Mouse (Mus musculus): ENCODE data around the gene Erbin. TPM values are rescaled to one million over a fixed set of nuclear protein-coding genes. Genes with fewer than 3 reads are reported as not detected.

The Erbin gene
- 23.7 and 31.1 TPM in 2 replicates for polyA plus RNA-seq (2012; rRNA removed)

- TF ChIP-seq POLR2A (IDR thresholded peaks at IDR 0.05; ENCODE audit: borderline replicate concordance, extremely low read depth, insufficient read depth, insufficient read length, poor library complexity, severe bottlenecking): 0 out of 2 replicates have a peak, but pooled peaks have one; percentile 13
- no peak for TF ChIP-seq CTCF (IDR thresholded peaks at IDR 0.05; ENCODE audit: borderline replicate concordance, extremely low read depth, insufficient read depth, insufficient read length)
- DNase-seq (ENCODE audit: low read depth): peak; percentile 75
Measured at GRCm38 (mm10) chr13:103920261-103920932, at the start of gene Erbin. Erbin (minus strand) TSS chr13:103920514.

GRCm38 (mm10) chr13:103969912-103970311 is 49.6 kb upstream of the Erbin start:
- peak; percentile 61 for DNase-seq (ENCODE audit: low read depth)
- no peak for TF ChIP-seq POLR2A (IDR thresholded peaks at IDR 0.05; ENCODE audit: borderline replicate concordance, extremely low read depth, insufficient read depth, insufficient read length, poor library complexity, severe bottlenecking)
- no peak for TF ChIP-seq CTCF (IDR thresholded peaks at IDR 0.05; ENCODE audit: borderline replicate concordance, extremely low read depth, insufficient read depth, insufficient read length)

GRCm38 (mm10) chr13:103967987-103968386 is 47.7 kb upstream of the Erbin start:
- no peak for TF ChIP-seq POLR2A (IDR thresholded peaks at IDR 0.05; ENCODE audit: borderline replicate concordance, extremely low read depth, insufficient read depth, insufficient read length, poor library complexity, severe bottlenecking)
- TF ChIP-seq CTCF (IDR thresholded peaks at IDR 0.05; ENCODE audit: borderline replicate concordance, extremely low read depth, insufficient read depth, insufficient read length): no peak
- no peak for DNase-seq (ENCODE audit: low read depth)

- TF ChIP-seq CTCF (IDR thresholded peaks at IDR 0.05; ENCODE audit: borderline replicate concordance, extremely low read depth, insufficient read depth, insufficient read length) (no peak), POLR2A (IDR thresholded peaks at IDR 0.05; ENCODE audit: borderline replicate concordance, extremely low read depth, insufficient read depth, insufficient read length, poor library complexity, severe bottlenecking) (no peak)
- DNase-seq (ENCODE audit: low read depth): peak; percentile 32
Measured at GRCm38 (mm10) chr13:103966696-103967215, 46.4 kb upstream of the Erbin start.

- no peak for TF ChIP-seq CTCF (IDR thresholded peaks at IDR 0.05; ENCODE audit: borderline replicate concordance, extremely low read depth, insufficient read depth, insufficient read length)
- no peak for TF ChIP-seq POLR2A (IDR thresholded peaks at IDR 0.05; ENCODE audit: borderline replicate concordance, extremely low read depth, insufficient read depth, insufficient read length, poor library complexity, severe bottlenecking)
- DNase-seq (ENCODE audit: low read depth): no peak
Measured at GRCm38 (mm10) chr13:103965187-103965586, 44.9 kb upstream of the Erbin start.

GRCm38 (mm10) chr13:103963094-103963493 is 42.8 kb upstream of the Erbin start:
- DNase-seq (ENCODE audit: low read depth): no peak
- no peak for TF ChIP-seq CTCF (IDR thresholded peaks at IDR 0.05; ENCODE audit: borderline replicate concordance, extremely low read depth, insufficient read depth, insufficient read length)
- no peak for TF ChIP-seq POLR2A (IDR thresholded peaks at IDR 0.05; ENCODE audit: borderline replicate concordance, extremely low read depth, insufficient read depth, insufficient read length, poor library complexity, severe bottlenecking)

GRCm38 (mm10) chr13:103959841-103960240 is 39.5 kb upstream of the Erbin start:
- TF ChIP-seq CTCF (IDR thresholded peaks at IDR 0.05; ENCODE audit: borderline replicate concordance, extremely low read depth, insufficient read depth, insufficient read length) (no peak), POLR2A (IDR thresholded peaks at IDR 0.05; ENCODE audit: borderline replicate concordance, extremely low read depth, insufficient read depth, insufficient read length, poor library complexity, severe bottlenecking) (no peak)
- DNase-seq (ENCODE audit: low read depth): peak; percentile 20

GRCm38 (mm10) chr13:103958607-103959123 is 38.4 kb upstream of the Erbin start:
- TF ChIP-seq CTCF (IDR thresholded peaks at IDR 0.05; ENCODE audit: borderline replicate concordance, extremely low read depth, insufficient read depth, insufficient read length): no peak
- peak; percentile 33 for DNase-seq (ENCODE audit: low read depth)

- DNase-seq (ENCODE audit: low read depth): no peak
- no peak for TF ChIP-seq POLR2A (IDR thresholded peaks at IDR 0.05; ENCODE audit: borderline replicate concordance, extremely low read depth, insufficient read depth, insufficient read length, poor library complexity, severe bottlenecking)
- no peak for TF ChIP-seq CTCF (IDR thresholded peaks at IDR 0.05; ENCODE audit: borderline replicate concordance, extremely low read depth, insufficient read depth, insufficient read length)
Measured at GRCm38 (mm10) chr13:103957175-103957940, 37.0 kb upstream of the Erbin start.

GRCm38 (mm10) chr13:103955652-103956051 is 35.3 kb upstream of the Erbin start:
- TF ChIP-seq POLR2A (IDR thresholded peaks at IDR 0.05; ENCODE audit: borderline replicate concordance, extremely low read depth, insufficient read depth, insufficient read length, poor library complexity, severe bottlenecking) (no peak), CTCF (IDR thresholded peaks at IDR 0.05; ENCODE audit: borderline replicate concordance, extremely low read depth, insufficient read depth, insufficient read length) (no peak)
- DNase-seq (ENCODE audit: low read depth): no peak

GRCm38 (mm10) chr13:103951393-103951792 is 31.1 kb upstream of the Erbin start:
- TF ChIP-seq CTCF (IDR thresholded peaks at IDR 0.05; ENCODE audit: borderline replicate concordance, extremely low read depth, insufficient read depth, insufficient read length) (no peak), POLR2A (IDR thresholded peaks at IDR 0.05; ENCODE audit: borderline replicate concordance, extremely low read depth, insufficient read depth, insufficient read length, poor library complexity, severe bottlenecking) (no peak)
- no peak for DNase-seq (ENCODE audit: low read depth)

Measured in brain, embryonic 14.5 days (tissue).